Mouse (Mus musculus): ENCODE results near the gene Thegl. TPM values are rescaled to one million over a fixed set of nuclear protein-coding genes. Genes with fewer than 3 reads are reported as not detected.

Gene Thegl
- polyA plus RNA-seq (2012; rRNA removed; ENCODE audit: low replicate concordance): 0.19 and 1.4 TPM in 2 replicates

GRCm38 (mm10) chr5:77015544-77016482 is at the start of gene Thegl:
Gene Thegl, plus strand, starts transcription at chr5:77016023.

DNA sequence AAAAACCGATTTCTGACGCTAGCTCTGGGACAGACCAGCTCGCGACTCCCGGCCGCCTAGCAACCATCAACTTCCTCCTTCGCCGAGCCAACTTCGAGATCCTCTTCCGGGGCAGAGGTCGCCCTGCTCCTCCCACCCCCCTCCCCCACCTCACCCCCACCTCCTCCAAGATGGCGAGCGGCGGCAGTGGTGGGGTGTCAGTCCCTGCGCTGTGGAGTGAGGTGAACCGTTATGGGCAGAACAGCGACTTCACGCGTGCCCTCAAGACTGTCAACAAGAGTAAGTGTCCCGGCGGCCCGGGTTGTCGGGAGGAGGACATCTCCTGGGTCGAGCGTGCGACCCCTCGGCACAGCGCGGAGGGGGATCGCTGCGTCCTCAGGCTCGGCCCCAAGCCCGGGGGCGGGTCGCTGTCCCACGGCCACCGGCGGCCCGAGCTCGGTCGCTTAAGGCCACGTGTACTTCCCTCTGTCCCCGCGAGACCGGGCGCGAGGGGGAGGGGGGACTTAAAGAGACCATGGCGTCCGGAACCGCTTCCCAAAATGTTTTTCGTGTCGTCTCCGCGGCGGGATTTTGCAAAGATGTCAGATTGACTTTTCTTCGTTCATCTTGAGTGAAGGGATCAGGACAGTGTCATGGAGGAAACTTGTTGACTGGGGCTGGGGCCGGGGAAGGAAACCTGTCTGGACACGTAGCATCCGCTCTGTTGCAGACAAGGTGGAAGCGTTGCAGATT is 41.1 kb upstream of the Thegl start, which contains the start of gene Srp72:
Gene Srp72 (plus strand): TSS at position 130 of the 732 bp plus-strand sequence.

DNA sequence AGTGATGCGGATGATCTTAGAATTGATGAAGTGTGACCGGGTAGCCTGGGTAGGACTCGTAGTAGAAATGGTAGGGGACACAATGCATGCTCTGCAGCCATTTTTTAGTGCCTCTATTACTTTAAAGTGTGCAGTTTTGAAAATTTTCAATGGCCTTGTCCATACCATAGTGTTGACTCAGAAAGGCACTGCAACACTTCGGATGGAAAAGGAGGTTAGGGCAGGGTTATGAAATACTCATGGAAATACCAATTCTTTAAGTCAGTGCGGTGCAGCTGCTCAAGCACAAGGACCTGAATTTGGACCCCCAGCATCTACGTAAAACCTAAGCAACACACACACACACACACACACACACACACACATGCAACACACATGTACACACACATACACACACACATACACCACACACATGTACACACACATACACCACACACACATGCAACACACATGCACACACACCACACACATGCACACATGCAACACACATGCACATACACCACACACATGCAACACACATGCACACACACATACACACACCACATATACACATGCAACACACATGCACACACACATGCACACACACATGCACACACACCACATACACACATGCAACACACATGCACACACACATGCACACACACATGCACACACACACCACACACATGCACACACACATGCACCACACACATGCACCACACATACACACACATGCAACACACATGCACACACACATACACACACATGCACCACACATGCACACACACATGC is 11.6 kb upstream of the Thegl start, which contains the start of gene Arl9:
Gene Arl9 (plus strand): TSS at position 5 of the 771 bp plus-strand sequence.

Other genes with a start within 250 kb of the Thegl start
- 1.3 and 3.3 TPM in 2 replicates for gene Aasdh, start 110.5 kb upstream of the Thegl start, polyA plus RNA-seq (2012; rRNA removed; ENCODE audit: low replicate concordance)
- 6.1 and 11.0 TPM in 2 replicates for gene Paics, start 64.7 kb upstream of the Thegl start, polyA plus RNA-seq (2012; rRNA removed; ENCODE audit: low replicate concordance)
- 0.53 and 1.1 TPM in 2 replicates for gene Ppat, start 64.4 kb upstream of the Thegl start, polyA plus RNA-seq (2012; rRNA removed; ENCODE audit: low replicate concordance)
- 2.9 and 5.4 TPM in 2 replicates for gene Srp72, start 41.3 kb upstream of the Thegl start, polyA plus RNA-seq (2012; rRNA removed; ENCODE audit: low replicate concordance)
- not detected in 2 replicates for gene Arl9, start 12.0 kb upstream of the Thegl start, polyA plus RNA-seq (2012; rRNA removed; ENCODE audit: low replicate concordance)
- 110 and 177 TPM in 2 replicates for gene Hopx, start 99.1 kb downstream of the Thegl start, polyA plus RNA-seq (2012; rRNA removed; ENCODE audit: low replicate concordance)
- gene Spink2, start 195.4 kb downstream of the Thegl start, polyA plus RNA-seq (2012; rRNA removed; ENCODE audit: low replicate concordance): not detected in 2 replicates
- gene Rest, start 249.5 kb downstream of the Thegl start, polyA plus RNA-seq (2012; rRNA removed; ENCODE audit: low replicate concordance): 1.2 and 2.8 TPM in 2 replicates